Mouse (Mus musculus) C2C12 (cell line): Measurements from ENCODE around the gene Acbd6.

Experiments
- CEBPB ChIP-seq: IDR thresholded peaks from one replicate; pipeline ENCODE4 v1.6.1; 2011; ENCODE audit warnings: low read depth, mild to moderate bottlenecking, control low read depth, moderate library complexity
- CTCF ChIP-seq: IDR thresholded peaks from one replicate; pipeline ENCODE4 v1.5.1; 2011; ENCODE audit not compliant: control insufficient read depth, insufficient read depth, insufficient read length
- MAX ChIP-seq: IDR thresholded peaks from one replicate; pipeline ENCODE4 v1.6.1; 2011; ENCODE audit warnings: mild to moderate bottlenecking, control low read depth
- MYOD1 ChIP-seq: IDR thresholded peaks from one replicate; pipeline ENCODE4 v1.6.1; 2011; ENCODE audit warnings: low read depth; ENCODE audit not compliant: control insufficient read depth, insufficient read length
- MYOG ChIP-seq: IDR thresholded peaks from one replicate; pipeline ENCODE4 v1.6.1; 2011; ENCODE audit not compliant: control insufficient read depth, insufficient read length; ENCODE audit errors: extremely low read depth
- USF1 ChIP-seq: IDR thresholded peaks from one replicate; pipeline ENCODE4 v1.6.1; 2011; ENCODE audit warnings: low read depth, mild to moderate bottlenecking, control low read depth, moderate library complexity

DNA sequence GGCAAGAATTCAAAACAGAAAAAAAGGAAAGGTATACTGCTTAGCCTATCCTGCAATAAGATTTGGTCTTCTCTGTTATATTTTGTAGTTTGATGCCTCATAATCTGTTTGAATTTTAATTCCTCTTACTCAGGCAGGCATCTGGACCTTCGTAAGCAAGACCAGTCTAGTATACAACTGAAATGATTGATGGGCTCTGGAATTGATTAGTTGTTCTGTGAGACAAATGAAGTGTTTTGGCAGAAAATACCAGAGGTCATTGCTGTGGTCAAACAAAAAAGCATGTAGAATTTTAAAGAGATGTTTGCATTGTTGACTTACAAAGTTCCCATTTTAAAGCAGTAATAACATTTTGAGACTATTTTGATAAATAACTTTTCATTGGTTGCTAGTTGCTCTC is 46.8 kb downstream of the Acbd6 start:
- TF ChIP-seq CTCF: no peak
- TF ChIP-seq MAX: no peak
- TF ChIP-seq MYOG: no peak
- TF ChIP-seq MYOD1: no peak
- TF ChIP-seq USF1: no peak
- TF ChIP-seq CEBPB: no peak
